Mouse (Mus musculus) CH12.LX (cell line): ENCODE data around the gene Caprin1.

ENCODE experiments used
- CTCF ChIP-seq, 2 experiments: IDR thresholded peaks in 1 of 2; conservative IDR thresholded peaks in 1 of 2; 2 replicates each; pipeline ENCODE4 v1.5.1; 2011 to 2012; ENCODE audit warnings: low read depth in 2 of 2, low read length in 2 of 2, improper control_type of control experiment in 1 of 2, inconsistent platforms in 1 of 2, mild to moderate bottlenecking in 1 of 2, moderate library complexity in 1 of 2
- EP300 ChIP-seq: IDR thresholded peaks from 2 replicates; pipeline ENCODE4 v1.6.1; 2011; ENCODE audit warnings: low read length, improper control_type of control experiment
- MYC ChIP-seq: IDR thresholded peaks from 2 replicates; pipeline ENCODE4 v1.6.1; 2011; ENCODE audit warnings: low read depth, mild to moderate bottlenecking, improper control_type of control experiment, low read length
- POLR2A ChIP-seq: IDR thresholded peaks from 2 replicates; pipeline ENCODE4 v1.6.1; 2011; ENCODE audit warnings: low read depth, mild to moderate bottlenecking, improper control_type of control experiment, low read length
- ZC3H11A ChIP-seq: IDR thresholded peaks from 2 replicates; pipeline ENCODE4 v1.6.1; 2012; ENCODE audit warnings: low read depth, mild to moderate bottlenecking, inconsistent platforms, low read length, improper control_type of control experiment

GRCm38 (mm10) chr2:103730999-103731398 lies 66.5 kb downstream of the Caprin1 start:
- TF ChIP-seq POLR2A (no peak), EP300 (no peak), ZC3H11A (no peak), MYC (no peak), CTCF (conservative IDR thresholded peaks at IDR 0.05 in 1 of 2, IDR thresholded peaks at IDR 0.05 in 1 of 2; ENCODE audit: low read depth in 2 of 2, low read length in 2 of 2) (no peak)
